Mouse (Mus musculus): ENCODE measurements around the gene Ankrd54. TPM values are rescaled to one million over a fixed set of nuclear protein-coding genes. Genes with fewer than 3 reads are reported as not detected.

Ankrd54 gene
- polyA plus RNA-seq (2015; fragmentation: Nextera tagmentation; extraction: Ambion mirVana) = 54.1 and 57.7 TPM in 2 replicates

GRCm38 (mm10) chr15:79062376-79063159 is at the start of gene Ankrd54:
TSS of gene Ankrd54 (minus strand) at chr15:79062893.
- Histone ChIP-seq H3K4me3 (peak within 1 kb of the TSS; percentile 95), H3K27me3 (no peaks in the 10 kb centered on the region), H3K9me3 (no peaks in the 10 kb centered on the region), H3K27ac (peak within 1 kb of the TSS; percentile 77), H3K36me3 (peaks cover 33% of the 10 kb centered on the region), H3K4me2 (peak within 1 kb of the TSS; percentile 84), H3K9ac (peak within 1 kb of the TSS; percentile 94), H3K4me1 (peaks cover 24% of the 10 kb centered on the region)
- ATAC-seq (ENCODE audit: insufficient number of reproducible peaks, insufficient read depth, low FRiP score, low TSS enrichment, low read depth) = peak; percentile 99
- under 1% methylated on average over 80 of the region's 80 CpGs for WGBS

- Histone ChIP-seq H3K9ac (0 out of 2 replicates have a peak overlapping the region, but pooled peaks have one; percentile 41), H3K36me3 (peaks cover 39% of the 10 kb centered on the region), H3K4me2 (no peak overlapping the region; the same call in 1 of the 2 replicates), H3K4me1 (peaks cover 32% of the 10 kb centered on the region), H3K27me3 (no peaks in the 10 kb centered on the region), H3K27ac (no peak overlapping the region), H3K9me3 (no peaks in the 10 kb centered on the region), H3K4me3 (no peak overlapping the region)
- WGBS = 75% methylated on average over 4 of the region's 4 CpGs
- ATAC-seq (ENCODE audit: insufficient number of reproducible peaks, insufficient read depth, low FRiP score, low TSS enrichment, low read depth) = no peak
Observed at GRCm38 (mm10) chr15:79111774-79112173, 49.1 kb upstream of the Ankrd54 start.

GRCm38 (mm10) chr15:79110528-79110927 is 47.8 kb upstream of the Ankrd54 start:
- H3K36me3 ChIP-seq = peaks cover 27% of the 10 kb centered on the region
- H3K27ac ChIP-seq = no peak overlapping the region
- H3K4me2 ChIP-seq = peak overlapping the region; percentile 85
- no peaks in the 10 kb centered on the region for H3K9me3 ChIP-seq
- WGBS = 52% methylated on average over 2 of the region's 2 CpGs
- peaks cover 32% of the 10 kb centered on the region for H3K4me1 ChIP-seq
- ATAC-seq (ENCODE audit: insufficient number of reproducible peaks, insufficient read depth, low FRiP score, low TSS enrichment, low read depth) = no peak
- H3K27me3 ChIP-seq = no peaks in the 10 kb centered on the region
- peak overlapping the region; percentile 93 for H3K4me3 ChIP-seq
- peak overlapping the region; percentile 91 for H3K9ac ChIP-seq

GRCm38 (mm10) chr15:79110031-79110430 is 47.3 kb upstream of the Ankrd54 start:
- Histone ChIP-seq H3K27me3 (no peaks in the 10 kb centered on the region), H3K9ac (peak overlapping the region; percentile 91), H3K27ac (no peak overlapping the region), H3K4me1 (peaks cover 32% of the 10 kb centered on the region), H3K4me3 (peak overlapping the region; percentile 93), H3K4me2 (peak overlapping the region; percentile 85), H3K9me3 (no peaks in the 10 kb centered on the region), H3K36me3 (peaks cover 22% of the 10 kb centered on the region)
- no peak for ATAC-seq (ENCODE audit: insufficient number of reproducible peaks, insufficient read depth, low FRiP score, low TSS enrichment, low read depth)
- WGBS = 11% methylated on average over 9 of the region's 9 CpGs

GRCm38 (mm10) chr15:79109321-79109934 is 46.7 kb upstream of the Ankrd54 start:
- H3K4me1 ChIP-seq = peaks cover 32% of the 10 kb centered on the region
- under 1% methylated on average over 46 of the region's 46 CpGs for WGBS
- peak overlapping the region; percentile 93 for H3K4me3 ChIP-seq
- H3K27ac ChIP-seq = peak overlapping the region; percentile 89
- H3K9ac ChIP-seq = peak overlapping the region; percentile 91
- ATAC-seq (ENCODE audit: insufficient number of reproducible peaks, insufficient read depth, low FRiP score, low TSS enrichment, low read depth) = peak; percentile 23
- no peaks in the 10 kb centered on the region for H3K9me3 ChIP-seq
- peak overlapping the region; percentile 85 for H3K4me2 ChIP-seq
- H3K27me3 ChIP-seq = no peaks in the 10 kb centered on the region
- peaks cover 16% of the 10 kb centered on the region for H3K36me3 ChIP-seq

GRCm38 (mm10) chr15:79108421-79109320 is 46.0 kb upstream of the Ankrd54 start, which contains the start of gene Micall1:
TSS of gene Micall1 (plus strand) at chr15:79108898.
- peaks cover 32% of the 10 kb centered on the region for H3K4me1 ChIP-seq
- peak; percentile 68 for ATAC-seq (ENCODE audit: insufficient number of reproducible peaks, insufficient read depth, low FRiP score, low TSS enrichment, low read depth)
- no peaks in the 10 kb centered on the region for H3K9me3 ChIP-seq
- peak within 1 kb of the TSS; percentile 91 for H3K9ac ChIP-seq
- peak within 1 kb of the TSS; percentile 93 for H3K4me3 ChIP-seq
- WGBS = under 1% methylated on average over 75 of the region's 85 CpGs
- peak within 1 kb of the TSS; percentile 89 for H3K27ac ChIP-seq
- peak within 1 kb of the TSS; percentile 85 for H3K4me2 ChIP-seq
- H3K27me3 ChIP-seq = no peaks in the 10 kb centered on the region
- H3K36me3 ChIP-seq = peaks cover 16% of the 10 kb centered on the region

- H3K36me3 ChIP-seq = peaks cover 10% of the 10 kb centered on the region
- no peak for ATAC-seq (ENCODE audit: insufficient number of reproducible peaks, insufficient read depth, low FRiP score, low TSS enrichment, low read depth)
- no peaks in the 10 kb centered on the region for H3K9me3 ChIP-seq
- 15% methylated on average over 7 of the region's 7 CpGs for WGBS
- H3K9ac ChIP-seq = peak overlapping the region; percentile 91
- H3K27ac ChIP-seq = peak overlapping the region; percentile 89
- peak overlapping the region; percentile 93 for H3K4me3 ChIP-seq
- no peaks in the 10 kb centered on the region for H3K27me3 ChIP-seq
- H3K4me1 ChIP-seq = peaks cover 32% of the 10 kb centered on the region
- H3K4me2 ChIP-seq = peak overlapping the region; percentile 85
Observed at GRCm38 (mm10) chr15:79107966-79108365, 45.3 kb upstream of the Ankrd54 start.

GRCm38 (mm10) chr15:79105804-79106203 is 43.1 kb upstream of the Ankrd54 start:
- WGBS = 40% methylated on average over 2 of the region's 2 CpGs
- Histone ChIP-seq H3K9ac (no peak overlapping the region), H3K27ac (no peak overlapping the region), H3K4me3 (no peak overlapping the region), H3K27me3 (no peaks in the 10 kb centered on the region), H3K4me2 (no peak overlapping the region), H3K9me3 (no peaks in the 10 kb centered on the region), H3K36me3 (0 out of 2 replicates have a peak, but pooled peaks cover under 1% of the 10 kb centered on the region), H3K4me1 (peaks cover 35% of the 10 kb centered on the region)
- ATAC-seq (ENCODE audit: insufficient number of reproducible peaks, insufficient read depth, low FRiP score, low TSS enrichment, low read depth) = no peak

- no peak for ATAC-seq (ENCODE audit: insufficient number of reproducible peaks, insufficient read depth, low FRiP score, low TSS enrichment, low read depth)
- 70% methylated on average over 10 of the region's 10 CpGs for WGBS
- no peak overlapping the region for H3K9ac ChIP-seq
Observed at GRCm38 (mm10) chr15:79103264-79103663, 40.6 kb upstream of the Ankrd54 start.

GRCm38 (mm10) chr15:79101531-79101930 is 38.8 kb upstream of the Ankrd54 start:
- H3K36me3 ChIP-seq = peaks cover 1% of the 10 kb centered on the region; the same call in 1 of the 2 replicates
- no peaks in the 10 kb centered on the region for H3K9me3 ChIP-seq
- peaks cover 37% of the 10 kb centered on the region for H3K4me1 ChIP-seq
- H3K27me3 ChIP-seq = no peaks in the 10 kb centered on the region
- H3K4me2 ChIP-seq = no peak overlapping the region
- H3K4me3 ChIP-seq = no peak overlapping the region
- 0 out of 2 replicates have a peak overlapping the region, but pooled peaks have one; percentile 16 for H3K9ac ChIP-seq
- peak overlapping the region; percentile 52 for H3K27ac ChIP-seq
- ATAC-seq (ENCODE audit: insufficient number of reproducible peaks, insufficient read depth, low FRiP score, low TSS enrichment, low read depth) = no peak

More at GRCm38 (mm10) chr15:79103264-79103663, 40.6 kb upstream of the Ankrd54 start:
- Histone ChIP-seq H3K4me1 (peaks cover 33% of the 10 kb centered on the region), H3K27me3 (no peaks in the 10 kb centered on the region), H3K36me3 (no peaks in the 10 kb centered on the region), H3K4me2 (no peak overlapping the region), H3K27ac (no peak overlapping the region), H3K4me3 (no peak overlapping the region), H3K9me3 (no peaks in the 10 kb centered on the region)

GRCm38 (mm10) chr15:79100391-79100790 is 37.7 kb upstream of the Ankrd54 start:
- ATAC-seq (ENCODE audit: insufficient number of reproducible peaks, insufficient read depth, low FRiP score, low TSS enrichment, low read depth) = no peak
- Histone ChIP-seq H3K4me3 (no peak overlapping the region), H3K9me3 (no peaks in the 10 kb centered on the region), H3K36me3 (peaks cover 11% of the 10 kb centered on the region), H3K27ac (0 out of 2 replicates have a peak overlapping the region, but pooled peaks have one; percentile 52), H3K4me2 (no peak overlapping the region), H3K4me1 (peaks cover 37% of the 10 kb centered on the region), H3K9ac (no peak overlapping the region), H3K27me3 (no peaks in the 10 kb centered on the region)
- WGBS = 59% methylated on average over 4 of the region's 4 CpGs
